Mouse (Mus musculus) testis, adult 2 months (tissue): ENCODE measurements around the gene Gm20721.

Source experiments
- CTCF ChIP-seq: fragments of 200-500 bp; IDR thresholded peaks from 2 replicates; pipeline ENCODE4 v1.5.1; 2012; ENCODE audit warnings: low read depth, mild to moderate bottlenecking, inconsistent platforms, low read length, moderate library complexity; ENCODE audit not compliant: control insufficient read depth, insufficient read depth, insufficient replicate concordance
- POLR2A ChIP-seq: fragments of 200-500 bp; IDR thresholded peaks from 2 replicates; pipeline ENCODE4 v1.6.1; 2012; ENCODE audit warnings: low read depth, mild to moderate bottlenecking, inconsistent platforms, low read length, moderate library complexity; ENCODE audit not compliant: control insufficient read depth

- TF ChIP-seq CTCF (no peak), POLR2A (no peak)
Measured at GRCm38 (mm10) chr2:174393383-174393782, 46.9 kb upstream of the Gm20721 start.
